Mouse (Mus musculus): ENCODE measurements around the gene Gm20696. TPM values are rescaled to one million over a fixed set of nuclear protein-coding genes. Genes with fewer than 3 reads are reported as not detected.

Gm20696 gene
- polyA plus RNA-seq, 1 experiment from 2014 or later = 0.99 TPM

GRCm38 (mm10) chr6:99354338-99354737 is 312.3 kb downstream of the Gm20696 start:
- Histone ChIP-seq H3K4me2 (ENCODE audit: low read length) (no peak overlapping the region), H3K4me3 (ENCODE audit: low read depth, low read length) (no peak overlapping the region), H3K27ac (ENCODE audit: low read depth, low read length) (no peak overlapping the region), H3K4me1 (ENCODE audit: control insufficient read depth, insufficient read depth, low read length) (no peaks in the 10 kb centered on the region), H3K36me3 (ENCODE audit: control insufficient read depth, insufficient read depth, low read length) (no peaks in the 10 kb centered on the region), H3K9me3 (replicated peaks; ENCODE audit: control insufficient read depth, low read length) (no peaks in the 10 kb centered on the region), H3K9ac (ENCODE audit: low read length) (no peak overlapping the region), H3K27me3 (replicated peaks; ENCODE audit: control insufficient read depth, insufficient read depth, low read length) (no peaks in the 10 kb centered on the region)
- no peak for DNase-seq (ENCODE audit: low spot score)
- 90% methylated on average over 2 of the region's 2 CpGs for WGBS
- no peak for ATAC-seq

GRCm38 (mm10) chr6:99353441-99353840 is 313.2 kb downstream of the Gm20696 start:
- 92% methylated on average over 2 of the region's 2 CpGs for WGBS
- ATAC-seq = no peak
- no peak overlapping the region for H3K9ac ChIP-seq (ENCODE audit: low read length)
- no peaks in the 10 kb centered on the region for H3K27me3 ChIP-seq (replicated peaks; ENCODE audit: control insufficient read depth, insufficient read depth, low read length)
- H3K36me3 ChIP-seq (ENCODE audit: control insufficient read depth, insufficient read depth, low read length) = no peaks in the 10 kb centered on the region
- no peaks in the 10 kb centered on the region for H3K9me3 ChIP-seq (replicated peaks; ENCODE audit: control insufficient read depth, low read length)
- DNase-seq (ENCODE audit: low spot score) = no peak
- no peak overlapping the region for H3K27ac ChIP-seq (ENCODE audit: low read depth, low read length)
- H3K4me2 ChIP-seq (ENCODE audit: low read length) = no peak overlapping the region
- no peaks in the 10 kb centered on the region for H3K4me1 ChIP-seq (ENCODE audit: control insufficient read depth, insufficient read depth, low read length)
- H3K4me3 ChIP-seq (ENCODE audit: low read depth, low read length) = no peak overlapping the region

DNA sequence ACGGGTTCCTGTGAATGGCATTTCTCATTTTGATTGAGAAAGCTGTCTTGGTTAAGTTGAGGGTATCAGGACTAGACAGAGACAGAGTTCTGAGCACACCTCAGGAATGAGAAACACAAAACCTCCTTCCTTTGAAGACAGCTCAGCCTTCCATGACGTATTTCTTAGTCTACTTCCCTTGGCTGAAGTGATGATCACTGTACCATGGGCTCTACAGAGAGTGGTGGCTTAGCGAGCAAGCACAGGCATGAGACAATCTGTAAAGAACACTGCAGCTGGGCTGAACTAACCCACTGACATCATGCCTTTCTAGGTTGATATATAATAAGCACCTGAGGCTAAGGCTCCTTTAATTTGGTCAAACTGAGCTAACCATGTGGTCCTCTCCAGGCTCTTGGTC is 316.0 kb downstream of the Gm20696 start:
- Histone ChIP-seq H3K36me3 (ENCODE audit: control insufficient read depth, insufficient read depth, low read length) (no peaks in the 10 kb centered on the region), H3K4me3 (ENCODE audit: low read depth, low read length) (no peak overlapping the region), H3K4me1 (ENCODE audit: control insufficient read depth, insufficient read depth, low read length) (peaks cover 4% of the 10 kb centered on the region; the same call in 1 of the 2 replicates), H3K9me3 (replicated peaks; ENCODE audit: control insufficient read depth, low read length) (no peaks in the 10 kb centered on the region), H3K9ac (ENCODE audit: low read length) (no peak overlapping the region), H3K27me3 (replicated peaks; ENCODE audit: control insufficient read depth, insufficient read depth, low read length) (no peaks in the 10 kb centered on the region), H3K27ac (ENCODE audit: low read depth, low read length) (no peak overlapping the region), H3K4me2 (ENCODE audit: low read length) (no peak overlapping the region)
- WGBS = 91% methylated on average over 3 of the region's 3 CpGs
- DNase-seq (ENCODE audit: low spot score) (no peak), ATAC-seq (no peak)

DNA sequence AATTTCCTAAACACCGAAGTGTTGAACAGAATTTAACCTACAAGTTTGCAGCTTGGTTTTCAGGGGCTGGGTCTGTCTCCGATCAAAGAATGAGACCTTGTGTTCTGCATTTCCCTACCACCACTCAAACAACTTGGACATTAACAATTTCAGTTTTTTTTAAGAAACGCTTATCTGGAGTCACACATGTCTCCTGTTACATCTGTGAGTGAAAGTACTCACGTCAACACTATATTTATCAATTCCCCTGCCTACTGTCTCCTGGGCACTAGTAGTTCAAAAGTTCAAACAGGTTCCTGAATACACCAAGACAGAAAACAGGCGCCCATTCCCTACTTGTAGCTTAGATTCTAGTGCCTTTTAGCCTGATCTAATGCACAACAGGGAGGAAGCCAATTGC is 316.4 kb downstream of the Gm20696 start:
- no peaks in the 10 kb centered on the region for H3K9me3 ChIP-seq (replicated peaks; ENCODE audit: control insufficient read depth, low read length)
- H3K9ac ChIP-seq (ENCODE audit: low read length) = no peak overlapping the region
- H3K27ac ChIP-seq (ENCODE audit: low read depth, low read length) = no peak overlapping the region
- H3K36me3 ChIP-seq (ENCODE audit: control insufficient read depth, insufficient read depth, low read length) = no peaks in the 10 kb centered on the region
- ATAC-seq = no peak
- WGBS = 92% methylated on average over 5 of the region's 5 CpGs
- no peak overlapping the region for H3K4me3 ChIP-seq (ENCODE audit: low read depth, low read length)
- DNase-seq (ENCODE audit: low spot score) = no peak
- peaks cover 4% of the 10 kb centered on the region; the same call in 1 of the 2 replicates for H3K4me1 ChIP-seq (ENCODE audit: control insufficient read depth, insufficient read depth, low read length)
- no peak overlapping the region for H3K4me2 ChIP-seq (ENCODE audit: low read length)
- no peaks in the 10 kb centered on the region for H3K27me3 ChIP-seq (replicated peaks; ENCODE audit: control insufficient read depth, insufficient read depth, low read length)

DNA sequence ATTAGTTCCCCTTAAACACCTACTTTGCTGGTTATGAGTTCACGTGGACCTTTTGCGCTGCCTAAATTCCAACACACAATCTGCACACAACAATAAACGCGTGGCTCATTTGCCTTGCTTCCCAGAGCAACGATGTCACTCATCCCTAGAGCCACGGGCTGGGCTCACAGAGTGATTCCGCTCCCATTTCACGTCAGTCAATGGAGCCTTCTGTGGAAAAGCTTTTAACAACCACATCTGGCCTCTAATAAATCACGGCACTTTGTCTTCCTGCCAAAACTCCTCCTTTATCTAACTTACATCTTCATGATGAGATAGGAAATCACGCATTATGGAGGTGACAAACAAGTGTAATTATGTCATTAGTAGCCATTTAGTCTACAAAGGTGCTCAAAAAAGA is 318.8 kb downstream of the Gm20696 start:
- Histone ChIP-seq H3K9me3 (replicated peaks; ENCODE audit: control insufficient read depth, low read length) (no peaks in the 10 kb centered on the region), H3K36me3 (ENCODE audit: control insufficient read depth, insufficient read depth, low read length) (no peaks in the 10 kb centered on the region), H3K9ac (ENCODE audit: low read length) (no peak overlapping the region), H3K4me3 (ENCODE audit: low read depth, low read length) (no peak overlapping the region), H3K27ac (ENCODE audit: low read depth, low read length) (no peak overlapping the region), H3K4me1 (ENCODE audit: control insufficient read depth, insufficient read depth, low read length) (peaks cover 4% of the 10 kb centered on the region; the same call in 1 of the 2 replicates), H3K4me2 (ENCODE audit: low read length) (no peak overlapping the region), H3K27me3 (replicated peaks; ENCODE audit: control insufficient read depth, insufficient read depth, low read length) (no peaks in the 10 kb centered on the region)
- ATAC-seq (no peak), DNase-seq (ENCODE audit: low spot score) (peak; percentile 58)
- WGBS = 13% methylated on average over 10 of the region's 10 CpGs

- Histone ChIP-seq H3K4me3 (ENCODE audit: low read depth, low read length) (no peak overlapping the region), H3K36me3 (ENCODE audit: control insufficient read depth, insufficient read depth, low read length) (no peaks in the 10 kb centered on the region), H3K9ac (ENCODE audit: low read length) (no peak overlapping the region), H3K27me3 (replicated peaks; ENCODE audit: control insufficient read depth, insufficient read depth, low read length) (no peaks in the 10 kb centered on the region), H3K9me3 (replicated peaks; ENCODE audit: control insufficient read depth, low read length) (no peaks in the 10 kb centered on the region), H3K27ac (ENCODE audit: low read depth, low read length) (no peak overlapping the region), H3K4me1 (ENCODE audit: control insufficient read depth, insufficient read depth, low read length) (peaks cover 4% of the 10 kb centered on the region; the same call in 1 of the 2 replicates), H3K4me2 (ENCODE audit: low read length) (no peak overlapping the region)
- ATAC-seq (no peak), DNase-seq (ENCODE audit: low spot score) (no peak)
- 97% methylated on average over 7 of the region's 7 CpGs for WGBS
Measured at GRCm38 (mm10) chr6:99344966-99345365, 321.6 kb downstream of the Gm20696 start.

DNA sequence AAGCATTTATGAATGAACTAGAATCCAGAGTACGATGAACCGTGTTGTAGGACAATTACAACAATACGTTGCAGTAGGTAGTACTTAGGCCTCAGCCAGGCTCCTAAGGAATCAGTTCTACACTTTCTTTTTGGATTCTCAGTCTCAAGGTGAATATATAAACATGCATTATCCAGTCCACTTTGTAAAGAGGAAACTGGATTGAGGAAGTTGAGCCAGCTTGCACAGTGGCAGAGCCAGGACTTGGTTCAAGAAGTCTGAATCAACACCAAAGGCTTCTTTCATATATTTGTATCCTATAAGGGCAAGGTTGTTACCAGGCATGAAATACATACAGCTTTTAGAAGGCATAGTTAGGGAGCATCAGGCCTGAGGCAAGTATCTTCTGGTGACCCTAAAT is 322.2 kb downstream of the Gm20696 start:
- no peaks in the 10 kb centered on the region for H3K27me3 ChIP-seq (replicated peaks; ENCODE audit: control insufficient read depth, insufficient read depth, low read length)
- no peaks in the 10 kb centered on the region for H3K36me3 ChIP-seq (ENCODE audit: control insufficient read depth, insufficient read depth, low read length)
- H3K4me2 ChIP-seq (ENCODE audit: low read length) = no peak overlapping the region
- no peak overlapping the region for H3K27ac ChIP-seq (ENCODE audit: low read depth, low read length)
- ATAC-seq (no peak), DNase-seq (ENCODE audit: low spot score) (no peak)
- H3K9ac ChIP-seq (ENCODE audit: low read length) = no peak overlapping the region
- no peak overlapping the region for H3K4me3 ChIP-seq (ENCODE audit: low read depth, low read length)
- H3K4me1 ChIP-seq (ENCODE audit: control insufficient read depth, insufficient read depth, low read length) = peaks cover 4% of the 10 kb centered on the region; the same call in 1 of the 2 replicates
- H3K9me3 ChIP-seq (replicated peaks; ENCODE audit: control insufficient read depth, low read length) = no peaks in the 10 kb centered on the region
- WGBS = 53% methylated on average over 3 of the region's 3 CpGs

DNA sequence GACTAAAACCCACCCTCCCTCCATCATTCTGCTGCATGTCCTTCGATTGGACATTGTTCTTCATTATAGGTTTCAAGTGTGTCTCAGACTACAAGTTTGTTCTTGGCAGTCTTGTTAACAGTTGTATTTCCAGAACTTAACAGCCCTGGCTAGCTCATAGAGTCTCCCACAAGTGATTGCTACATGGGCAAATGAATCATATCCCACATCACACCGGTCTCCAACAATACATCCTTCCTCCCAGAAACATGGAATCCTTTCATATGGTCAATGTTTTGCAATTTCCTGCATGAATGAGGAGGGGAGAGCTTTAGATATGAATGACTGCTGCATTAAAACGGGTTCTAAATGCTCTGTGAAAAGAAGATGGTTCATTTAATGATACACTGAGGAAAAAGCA is 322.8 kb downstream of the Gm20696 start:
- no peaks in the 10 kb centered on the region for H3K9me3 ChIP-seq (replicated peaks; ENCODE audit: control insufficient read depth, low read length)
- 74% methylated on average over 3 of the region's 3 CpGs for WGBS
- no peak for ATAC-seq
- no peak overlapping the region for H3K4me2 ChIP-seq (ENCODE audit: low read length)
- no peak overlapping the region for H3K27ac ChIP-seq (ENCODE audit: low read depth, low read length)
- no peak for DNase-seq (ENCODE audit: low spot score)
- H3K27me3 ChIP-seq (replicated peaks; ENCODE audit: control insufficient read depth, insufficient read depth, low read length) = no peaks in the 10 kb centered on the region
- peaks cover 4% of the 10 kb centered on the region; the same call in 1 of the 2 replicates for H3K4me1 ChIP-seq (ENCODE audit: control insufficient read depth, insufficient read depth, low read length)
- H3K36me3 ChIP-seq (ENCODE audit: control insufficient read depth, insufficient read depth, low read length) = no peaks in the 10 kb centered on the region
- no peak overlapping the region for H3K4me3 ChIP-seq (ENCODE audit: low read depth, low read length)
- H3K9ac ChIP-seq (ENCODE audit: low read length) = no peak overlapping the region

DNA sequence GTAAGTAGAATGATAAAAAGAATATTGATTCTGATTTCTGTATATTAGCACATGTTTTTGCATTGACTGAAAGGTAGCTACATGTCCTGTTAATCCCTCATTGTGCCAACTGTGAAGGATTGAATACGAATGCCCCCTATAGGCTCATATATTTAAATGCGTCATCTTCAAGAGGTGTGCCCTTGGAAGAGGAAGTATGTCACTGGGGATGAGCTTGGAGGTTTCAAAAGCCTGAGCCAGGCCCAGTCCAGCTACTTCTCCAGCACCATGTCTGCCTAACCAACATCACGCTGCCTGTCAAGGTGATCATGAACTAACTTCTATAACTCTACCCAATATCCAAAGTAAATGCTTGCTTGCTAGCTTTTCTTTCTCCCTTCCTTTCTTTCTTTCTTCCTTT is 324.2 kb downstream of the Gm20696 start:
- ATAC-seq = no peak
- WGBS = 97% methylated on average over 3 of the region's 3 CpGs
- no peak overlapping the region for H3K4me3 ChIP-seq (ENCODE audit: low read depth, low read length)

More for the DNA sequence above, 324.2 kb downstream of the Gm20696 start:
- DNase-seq (ENCODE audit: low spot score) = no peak
- H3K36me3 ChIP-seq (ENCODE audit: control insufficient read depth, insufficient read depth, low read length) = no peaks in the 10 kb centered on the region
- no peaks in the 10 kb centered on the region for H3K9me3 ChIP-seq (replicated peaks; ENCODE audit: control insufficient read depth, low read length)
- H3K4me1 ChIP-seq (ENCODE audit: control insufficient read depth, insufficient read depth, low read length) = no peaks in the 10 kb centered on the region
- no peak overlapping the region for H3K9ac ChIP-seq (ENCODE audit: low read length)
- no peak overlapping the region for H3K27ac ChIP-seq (ENCODE audit: low read depth, low read length)
- no peak overlapping the region for H3K4me2 ChIP-seq (ENCODE audit: low read length)
- H3K27me3 ChIP-seq (replicated peaks; ENCODE audit: control insufficient read depth, insufficient read depth, low read length) = no peaks in the 10 kb centered on the region
